Mouse (Mus musculus) neural tube, embryonic 13.5 days (tissue): ENCODE measurements around the gene Rapgef2. TPM values are rescaled to one million over a fixed set of nuclear protein-coding genes. Genes with fewer than 3 reads are reported as not detected.

Experiments
- ATAC-seq: fragments of 200-750 bp; cut with Nextera tagmentation; 2 replicates; pipeline ENCODE4 v1.8.0; 2017; ENCODE audit warnings: low read depth, mild to moderate bottlenecking, moderate TSS enrichment, moderate library complexity
- H3K27ac ChIP-seq: fragments of 300-500 bp; sonication (generic); replicated peaks from 2 replicates; pipeline ENCODE4 v1.5.1; 2015; ENCODE audit warnings: moderate library complexity, mild to moderate bottlenecking, inconsistent platforms
- H3K27me3 ChIP-seq: fragments of 300-500 bp; sonication (generic); 2 replicates; pipeline ENCODE4 v1.6.1; 2015; ENCODE audit warnings: mild to moderate bottlenecking, inconsistent platforms
- H3K36me3 ChIP-seq: fragments of 300-500 bp; sonication (generic); 2 replicates; pipeline ENCODE4 v1.6.1; 2015; ENCODE audit warnings: mild to moderate bottlenecking, inconsistent platforms
- H3K4me1 ChIP-seq: fragments of 300-500 bp; sonication (generic); replicated peaks from 2 replicates; pipeline ENCODE4 v1.6.1; 2015; ENCODE audit warnings: inconsistent platforms
- H3K4me2 ChIP-seq: fragments of 300-500 bp; sonication (generic); 2 replicates; pipeline ENCODE4 v1.6.1; 2015; ENCODE audit warnings: inconsistent platforms, mild to moderate bottlenecking, moderate library complexity
- H3K4me3 ChIP-seq: fragments of 300-500 bp; sonication (generic); 2 replicates; pipeline ENCODE4 v1.5.1; 2015; ENCODE audit warnings: mild to moderate bottlenecking, inconsistent platforms
- H3K9ac ChIP-seq: fragments of 300-500 bp; sonication (generic); 2 replicates; pipeline ENCODE4 v1.6.1; 2015; ENCODE audit warnings: moderate library complexity, mild to moderate bottlenecking, inconsistent platforms
- H3K9me3 ChIP-seq: fragments of 300-500 bp; sonication (generic); 2 replicates; pipeline ENCODE4 v1.6.1; 2016; ENCODE audit warnings: inconsistent platforms
- WGBS: fragments of 180-500 bp; shearing (Covaris S2); methylation state at CpG from one replicate; pipeline ENCODE4 v1.1.7; 2015; 5-methylcytosine and 5-hydroxymethylcytosine counted together
- polyA plus RNA-seq: library from polyadenylated mRNA; unstranded; fragments of >200 nt; fragmentation: Nextera tagmentation; extraction: Ambion mirVana; gene quantifications from 2 replicates; pipeline ENCODE4 v1.2.1, GENCODE M21; 2015

Gene Rapgef2
- polyA plus RNA-seq, 1 experiment from 2014 or later, result 6.9 TPM

DNA sequence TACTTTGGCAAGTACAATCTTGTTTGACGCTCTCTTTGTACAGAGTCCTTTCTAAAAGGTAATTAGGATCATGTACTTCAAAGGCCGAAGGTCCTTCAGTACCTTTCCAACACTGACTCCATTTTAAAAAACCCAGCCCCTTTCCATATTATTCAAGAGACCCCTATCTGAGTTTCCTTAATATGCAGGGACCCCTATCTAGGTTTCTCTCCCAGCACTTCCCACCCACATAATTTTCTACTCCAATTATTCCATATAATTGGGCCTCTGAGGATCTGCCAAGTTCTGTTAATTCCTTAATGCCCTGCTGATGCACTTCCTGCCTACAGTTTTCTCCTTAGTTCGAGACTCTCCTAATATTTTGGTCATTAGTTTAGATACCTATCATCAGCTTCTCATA is 10.3 kb upstream of the Rapgef2 start:
- Histone ChIP-seq H3K4me1 (no peaks in the 10 kb centered on the region), H3K9ac (no peak overlapping the region), H3K9me3 (no peaks in the 10 kb centered on the region), H3K27me3 (no peaks in the 10 kb centered on the region), H3K4me3 (no peak overlapping the region), H3K27ac (no peak overlapping the region), H3K4me2 (no peak overlapping the region), H3K36me3 (no peaks in the 10 kb centered on the region)
- WGBS, result 89% methylated on average over 3 of the region's 3 CpGs
- ATAC-seq, result no peak

DNA sequence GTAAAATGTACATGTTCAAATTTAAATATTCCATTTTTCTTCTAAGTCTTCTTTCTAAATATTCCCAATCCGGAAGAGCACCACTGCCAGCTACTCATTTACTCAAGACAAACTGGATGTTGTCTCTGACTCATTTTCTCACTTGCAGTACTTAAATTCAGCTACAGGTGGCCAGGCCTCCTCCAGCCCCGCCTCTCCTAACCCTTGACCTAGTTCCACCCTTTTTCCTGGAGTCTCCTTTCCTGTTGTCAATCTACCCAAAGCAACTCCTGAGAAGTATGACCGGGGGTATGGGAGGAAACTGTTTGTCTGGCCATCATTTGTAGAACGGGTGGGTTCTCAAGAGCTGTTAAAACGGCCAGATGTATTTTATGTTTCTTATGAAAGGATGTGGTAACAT is 9.7 kb upstream of the Rapgef2 start:
- Histone ChIP-seq H3K9me3 (no peaks in the 10 kb centered on the region), H3K27me3 (no peaks in the 10 kb centered on the region), H3K4me1 (no peaks in the 10 kb centered on the region), H3K4me2 (no peak overlapping the region), H3K36me3 (no peaks in the 10 kb centered on the region), H3K27ac (no peak overlapping the region), H3K9ac (no peak overlapping the region), H3K4me3 (no peak overlapping the region)
- 83% methylated on average over 5 of the region's 5 CpGs for WGBS
- no peak for ATAC-seq

DNA sequence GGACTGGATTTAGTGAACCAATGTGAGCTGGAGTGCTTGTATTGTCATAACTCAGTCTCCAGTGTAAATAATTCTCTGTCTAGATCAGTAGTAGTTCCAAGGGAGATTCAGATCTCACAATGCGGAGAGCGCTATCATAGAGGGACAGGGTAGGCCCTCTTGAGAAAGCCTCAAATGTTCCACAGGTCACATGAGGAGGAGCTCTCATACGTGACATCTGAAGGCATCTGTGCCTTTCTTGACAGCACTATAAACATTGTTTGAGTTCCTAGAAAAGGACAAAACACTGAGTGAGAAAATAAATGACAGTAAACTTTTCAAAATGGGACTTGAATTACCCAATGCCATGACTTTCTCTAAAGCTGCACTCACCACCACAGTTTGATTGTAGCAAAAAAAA is 8.4 kb upstream of the Rapgef2 start:
- Histone ChIP-seq H3K9ac (no peak overlapping the region), H3K27ac (no peak overlapping the region), H3K4me1 (no peaks in the 10 kb centered on the region), H3K27me3 (0 out of 2 replicates have a peak, but pooled peaks cover 3% of the 10 kb centered on the region), H3K4me3 (no peak overlapping the region), H3K36me3 (no peaks in the 10 kb centered on the region), H3K4me2 (no peak overlapping the region), H3K9me3 (no peaks in the 10 kb centered on the region)
- ATAC-seq, result no peak
- 86% methylated on average over 3 of the region's 3 CpGs for WGBS

DNA sequence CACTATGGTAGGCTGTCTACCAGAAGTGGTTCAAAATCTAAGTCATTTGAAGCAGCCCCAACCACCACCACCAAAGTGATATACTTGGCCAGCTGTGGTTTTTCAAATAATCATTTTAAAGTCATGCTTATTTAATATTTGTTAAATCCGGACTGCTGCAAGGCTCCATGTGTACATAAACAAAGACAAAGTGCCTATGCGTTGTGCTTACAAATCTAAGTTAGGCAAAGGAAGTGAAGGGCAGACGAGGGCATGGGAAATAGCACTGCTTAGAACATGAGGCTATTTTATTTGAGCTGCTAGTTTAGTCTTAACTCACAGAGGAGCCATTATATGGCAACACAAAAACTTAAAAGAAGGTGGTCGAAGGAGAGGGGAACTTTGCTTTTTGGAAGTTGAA is 6.7 kb upstream of the Rapgef2 start:
- H3K36me3 ChIP-seq, result no peaks in the 10 kb centered on the region
- no peak for ATAC-seq
- 66% methylated on average over 4 of the region's 4 CpGs for WGBS
- H3K4me2 ChIP-seq, result no peak overlapping the region
- no peak overlapping the region for H3K4me3 ChIP-seq
- no peak overlapping the region for H3K9ac ChIP-seq
- no peak overlapping the region for H3K27ac ChIP-seq
- peaks cover 14% of the 10 kb centered on the region; the same call in 1 of the 2 replicates for H3K27me3 ChIP-seq
- no peaks in the 10 kb centered on the region for H3K9me3 ChIP-seq
- H3K4me1 ChIP-seq, result peaks cover 2% of the 10 kb centered on the region; the same call in 1 of the 2 replicates

GRCm38 (mm10) chr3:79289050-79289449 is 2.7 kb upstream of the Rapgef2 start:
- H3K27me3 ChIP-seq, result peaks cover 14% of the 10 kb centered on the region; the same call in 1 of the 2 replicates
- H3K36me3 ChIP-seq, result no peaks in the 10 kb centered on the region
- H3K4me3 ChIP-seq, result no peak overlapping the region
- ATAC-seq, result no peak
- 71% methylated on average over 3 of the region's 3 CpGs for WGBS
- peaks cover 27% of the 10 kb centered on the region for H3K4me1 ChIP-seq
- H3K9ac ChIP-seq, result no peak overlapping the region
- no peak overlapping the region for H3K4me2 ChIP-seq
- H3K27ac ChIP-seq, result no peak overlapping the region
- H3K9me3 ChIP-seq, result no peaks in the 10 kb centered on the region

DNA sequence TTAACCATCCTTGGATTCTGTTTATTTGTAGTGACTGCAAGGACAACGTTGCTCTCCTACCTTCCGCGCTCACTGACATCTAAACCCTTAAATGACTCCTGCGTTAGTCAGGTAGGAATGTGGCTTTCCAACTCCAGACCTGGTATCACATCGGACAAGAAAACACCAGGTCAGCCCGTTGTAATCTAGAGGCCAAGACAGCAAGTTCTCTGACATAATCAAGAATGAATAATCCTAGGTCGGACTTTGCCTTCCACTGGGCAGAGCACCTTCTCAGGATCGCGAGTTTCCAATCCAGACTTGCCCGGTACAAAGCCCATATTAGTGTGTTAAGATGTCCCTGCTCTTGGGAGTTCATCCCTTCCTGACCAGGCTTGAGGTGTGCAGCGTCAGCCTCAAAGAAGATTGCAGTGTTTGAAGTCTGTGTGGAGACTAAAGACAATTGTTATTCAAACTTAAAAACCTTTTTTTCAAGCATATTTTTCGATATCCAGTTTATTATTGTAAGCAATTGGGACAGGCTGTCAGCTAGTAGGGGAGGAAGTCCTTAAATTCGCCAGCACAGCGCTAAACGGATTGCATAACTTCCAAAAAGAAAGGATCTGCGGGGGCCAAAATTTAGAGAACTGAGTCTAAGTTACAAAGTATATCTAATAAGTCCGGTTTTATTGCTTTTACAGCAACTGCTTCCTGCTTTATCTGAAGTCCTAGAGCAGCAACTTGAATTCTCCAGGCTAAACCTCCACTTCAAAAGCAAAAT is 1.6 kb upstream of the Rapgef2 start:
- WGBS, result 17% methylated on average over 17 of the region's 17 CpGs
- Histone ChIP-seq H3K27me3 (peaks cover 14% of the 10 kb centered on the region; the same call in 1 of the 2 replicates), H3K9me3 (no peaks in the 10 kb centered on the region), H3K4me2 (peak overlapping the region; percentile 92), H3K27ac (peak overlapping the region; percentile 97), H3K4me3 (peak overlapping the region; percentile 92), H3K4me1 (peaks cover 39% of the 10 kb centered on the region), H3K36me3 (no peaks in the 10 kb centered on the region), H3K9ac (peak overlapping the region; percentile 96)
- no peak for ATAC-seq

DNA sequence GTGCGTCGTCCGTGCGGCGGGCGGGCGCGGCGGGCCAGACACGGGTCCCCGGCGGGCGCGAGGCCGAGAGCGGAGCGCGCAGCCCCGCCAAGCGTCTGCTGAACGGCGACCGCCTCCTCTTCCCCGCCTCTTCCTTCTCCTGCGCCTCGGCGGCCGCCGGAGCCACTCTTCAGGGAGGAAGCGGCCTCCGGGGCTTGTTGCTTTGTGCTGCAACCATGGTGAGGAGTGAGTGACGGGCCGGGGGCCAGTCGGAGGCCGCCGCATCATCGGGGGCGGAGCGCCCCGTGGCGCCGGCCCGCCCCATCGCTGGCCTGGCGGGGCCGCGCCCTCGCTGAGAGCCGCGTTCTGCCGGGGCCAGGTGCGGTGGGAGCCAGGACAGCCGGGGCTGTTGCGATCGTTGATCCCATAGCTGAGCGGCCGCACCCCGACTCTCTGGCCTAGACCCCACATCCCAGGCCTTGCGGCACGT is 825 bp upstream of the Rapgef2 start:
- H3K27me3 ChIP-seq, result peaks cover 14% of the 10 kb centered on the region; the same call in 1 of the 2 replicates
- H3K4me1 ChIP-seq, result peaks cover 46% of the 10 kb centered on the region
- peak overlapping the region; percentile 96 for H3K9ac ChIP-seq
- no peaks in the 10 kb centered on the region for H3K36me3 ChIP-seq
- peak overlapping the region; percentile 92 for H3K4me2 ChIP-seq
- peak overlapping the region; percentile 97 for H3K27ac ChIP-seq
- 0% methylated on average over 45 of the region's 60 CpGs for WGBS
- no peaks in the 10 kb centered on the region for H3K9me3 ChIP-seq
- ATAC-seq, result peak; percentile 97
- peak overlapping the region; percentile 92 for H3K4me3 ChIP-seq

DNA sequence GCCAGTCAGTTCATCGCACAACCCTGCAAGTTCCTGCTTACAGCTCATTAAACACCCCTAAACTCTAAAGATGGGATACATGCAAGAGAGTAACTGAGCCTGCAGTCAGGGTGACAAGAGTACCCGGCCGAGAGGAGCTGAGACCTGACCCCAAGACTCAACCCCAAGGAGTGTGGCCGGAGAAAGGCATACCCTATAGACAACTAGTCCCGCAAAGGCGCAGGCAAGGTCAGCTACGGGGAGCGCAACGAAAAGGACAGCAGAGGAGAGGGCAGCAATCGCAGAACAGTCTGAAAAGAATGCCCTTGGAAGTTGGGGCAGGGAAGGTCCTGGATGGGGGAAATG is 314 bp downstream of the Rapgef2 start:
- Histone ChIP-seq H3K27me3 (peaks cover 14% of the 10 kb centered on the region; the same call in 1 of the 2 replicates), H3K4me3 (peak overlapping the region; percentile 92), H3K4me1 (peaks cover 47% of the 10 kb centered on the region), H3K9ac (peak overlapping the region; percentile 96), H3K27ac (peak overlapping the region; percentile 97), H3K4me2 (peak overlapping the region; percentile 92), H3K9me3 (no peaks in the 10 kb centered on the region), H3K36me3 (no peaks in the 10 kb centered on the region)
- no peak for ATAC-seq
- WGBS, result under 1% methylated on average over 10 of the region's 10 CpGs

- H3K36me3 ChIP-seq, result no peaks in the 10 kb centered on the region
- no peak for ATAC-seq
- peaks cover 14% of the 10 kb centered on the region; the same call in 1 of the 2 replicates for H3K27me3 ChIP-seq
- H3K9me3 ChIP-seq, result no peaks in the 10 kb centered on the region
- peaks cover 47% of the 10 kb centered on the region for H3K4me1 ChIP-seq
- WGBS, result 47% methylated on average over 13 of the region's 13 CpGs
- no peak overlapping the region for H3K27ac ChIP-seq
- peak overlapping the region; percentile 92 for H3K4me2 ChIP-seq
- H3K9ac ChIP-seq, result peak overlapping the region; percentile 96
- peak overlapping the region; percentile 92 for H3K4me3 ChIP-seq
Observed at GRCm38 (mm10) chr3:79285097-79285675, 1.1 kb downstream of the Rapgef2 start.

- Histone ChIP-seq H3K4me1 (peaks cover 47% of the 10 kb centered on the region), H3K36me3 (no peaks in the 10 kb centered on the region), H3K27me3 (peaks cover 5% of the 10 kb centered on the region; the same call in 1 of the 2 replicates), H3K4me2 (peak overlapping the region; percentile 92), H3K27ac (no peak overlapping the region), H3K9ac (no peak overlapping the region), H3K9me3 (no peaks in the 10 kb centered on the region), H3K4me3 (no peak overlapping the region)
- no peak for ATAC-seq
- 72% methylated on average over 3 of the region's 3 CpGs for WGBS
Observed at GRCm38 (mm10) chr3:79283976-79284375, 2.3 kb downstream of the Rapgef2 start.

DNA sequence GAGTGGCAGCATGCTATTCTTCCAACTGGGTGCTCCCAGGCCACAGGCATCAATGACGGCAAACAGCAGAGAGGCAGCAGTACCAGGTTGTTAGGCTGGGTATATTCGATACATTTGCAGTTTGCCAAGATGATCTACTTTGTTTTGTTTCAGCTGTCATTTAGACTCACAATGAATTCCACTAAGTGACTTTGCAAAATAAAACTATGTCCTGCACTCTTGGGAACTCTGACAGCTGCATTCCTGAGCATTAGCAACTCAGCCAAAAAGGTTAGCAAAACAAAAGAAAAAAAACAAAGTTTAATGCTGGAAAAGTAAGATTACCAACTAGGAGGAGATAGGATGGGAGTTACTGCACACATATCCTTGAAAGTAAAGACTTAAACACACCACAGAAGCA is 3.3 kb downstream of the Rapgef2 start:
- no peak for ATAC-seq
- 26% methylated on average over 2 of the region's 2 CpGs for WGBS
- 0 out of 2 replicates have a peak overlapping the region, but pooled peaks have one; percentile 92 for H3K4me2 ChIP-seq

DNA sequence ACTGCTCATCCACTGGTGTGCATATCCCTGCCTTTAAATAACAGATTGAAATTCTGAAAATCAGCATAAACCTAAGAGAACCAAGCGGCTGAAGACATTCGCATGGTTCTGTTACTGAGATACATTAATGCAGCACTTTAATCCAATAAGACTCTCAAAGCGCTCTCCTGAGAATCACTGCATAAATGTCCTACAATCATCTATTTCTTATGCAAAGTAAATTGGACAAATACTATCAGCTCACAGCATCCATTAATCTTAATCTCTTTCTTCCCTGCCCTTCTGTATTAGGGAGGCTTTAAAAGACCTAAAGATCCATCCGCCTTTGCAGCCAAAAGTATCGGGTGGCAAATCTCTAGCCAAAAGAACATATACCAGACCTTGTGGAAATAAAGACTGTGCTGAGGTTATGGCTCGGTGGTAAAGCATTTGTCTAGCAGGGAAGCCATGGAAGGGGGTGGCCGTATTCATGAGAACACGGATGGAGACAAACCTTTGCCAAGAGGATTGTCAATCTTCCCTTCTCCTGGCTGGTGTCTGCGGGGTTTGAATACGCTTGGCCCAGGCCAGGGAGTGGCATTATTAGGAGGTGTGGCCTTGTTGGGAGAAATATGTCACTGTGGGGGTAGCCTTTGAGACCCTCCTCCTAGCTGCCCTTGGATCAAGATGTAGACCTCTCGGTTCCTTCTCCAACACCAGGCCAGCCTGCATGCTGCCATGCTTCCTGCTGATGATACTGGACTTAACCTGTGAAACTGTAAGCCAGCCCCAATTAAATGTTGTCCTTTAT is 10.3 kb downstream of the Rapgef2 start:
- Histone ChIP-seq H3K27me3 (no peaks in the 10 kb centered on the region), H3K36me3 (no peaks in the 10 kb centered on the region), H3K27ac (peak overlapping the region; percentile 59), H3K9ac (no peak overlapping the region), H3K4me3 (no peak overlapping the region), H3K4me2 (no peak overlapping the region), H3K9me3 (no peaks in the 10 kb centered on the region), H3K4me1 (peaks cover 57% of the 10 kb centered on the region)
- no peak for ATAC-seq
- 51% methylated on average over 11 of the region's 11 CpGs for WGBS

More for the DNA sequence above, 3.3 kb downstream of the Rapgef2 start:
- H3K9ac ChIP-seq, result no peak overlapping the region
- H3K27me3 ChIP-seq, result no peaks in the 10 kb centered on the region
- no peaks in the 10 kb centered on the region for H3K9me3 ChIP-seq
- H3K4me1 ChIP-seq, result peaks cover 47% of the 10 kb centered on the region
- H3K27ac ChIP-seq, result no peak overlapping the region
- H3K36me3 ChIP-seq, result no peaks in the 10 kb centered on the region
- H3K4me3 ChIP-seq, result no peak overlapping the region
